Mouse (Mus musculus) E14TG2a.4 (cell line): Measurements from ENCODE around the gene Erich6.

Source experiments
- CTCF ChIP-seq: conservative IDR thresholded peaks from 2 replicates; pipeline ENCODE4 v1.5.1; 2014; ENCODE audit warnings: low read length
- NANOG ChIP-seq: IDR thresholded peaks from 2 replicates; pipeline ENCODE4 v1.6.1; 2014; ENCODE audit warnings: borderline replicate concordance, low read length, mixed read lengths
- POU5F1 ChIP-seq: IDR thresholded peaks from 2 replicates; pipeline ENCODE4 v1.6.1; 2014; ENCODE audit warnings: low read length, borderline replicate concordance

- TF ChIP-seq CTCF (no peak), POU5F1 (no peak), NANOG (no peak)
Observed at GRCm38 (mm10) chr3:58646180-58646579, 9.2 kb upstream of the Erich6 start.
